ENCODE assay signal across 8 mouse cellular contexts in the genomic region with DNA sequence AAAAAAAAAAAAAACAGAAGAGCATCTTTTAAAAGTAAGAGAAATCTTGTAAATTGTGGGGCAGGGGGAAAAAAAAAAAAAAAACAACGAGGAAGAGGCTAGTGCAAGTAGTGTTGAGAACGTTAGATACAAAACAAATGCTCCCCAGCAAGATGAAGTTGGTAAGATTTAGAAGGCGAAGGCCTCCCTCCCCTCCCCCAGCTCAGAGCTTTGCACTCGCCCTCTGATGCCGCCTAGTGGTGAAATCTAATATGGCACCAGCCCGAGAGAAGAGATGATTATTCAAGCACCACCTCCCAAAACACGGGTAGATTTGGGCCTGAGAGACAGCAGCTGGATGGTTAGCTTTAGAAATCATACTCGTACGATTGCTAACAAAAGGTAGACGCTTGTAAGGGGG. TPM values are rescaled to one million over a fixed set of nuclear protein-coding genes. Genes with fewer than 3 reads are reported as not detected.
DNase-seq lines count a peak whose midpoint lies in the region; ATAC-seq and TF ChIP-seq lines count a peak whose summit lies in the region.
"Had no signal": no experiment of that assay in that cellular context is flagged by ENCODE, and none has a peak within 500 bp of the region (broad histone marks: within the 10 kb centered on the region; RNA-seq: fewer than 3 reads in every experiment).

No protein-coding gene starts in this region.

- no peak for ATAC-seq in intestine, embryonic 14.5 days (replicated peaks; ENCODE audit: low FRiP score, low TSS enrichment, low read depth)

- H3K4me3 ChIP-seq in intestine, embryonic 14.5 days (ENCODE audit: low read depth, low read length) = no peak overlapping the region
- peak overlapping the region; percentile 11; the same call in 1 of the 2 replicates for H3K4me3 ChIP-seq in midbrain, embryonic 10.5 days
- no peak overlapping the region for H3K4me3 ChIP-seq in small intestine, adult 2 months (ENCODE audit: low read depth, low read length)
- H3K4me3 ChIP-seq: myocyte had no signal

- H3K27me3 ChIP-seq in intestine, embryonic 14.5 days (replicated peaks; ENCODE audit: control insufficient read depth, insufficient read depth, low read length) = no peaks in the 10 kb centered on the region
- peaks cover 8% of the 10 kb centered on the region; the same call in 1 of the 2 replicates for H3K27me3 ChIP-seq in midbrain, embryonic 10.5 days (ENCODE audit: low read depth, poor library complexity, severe bottlenecking)
- H3K27me3 ChIP-seq in small intestine, adult 2 months (ENCODE audit: control insufficient read depth, insufficient read depth, low read length) = no peaks in the 10 kb centered on the region

- TF ChIP-seq CTCF in small intestine, adult 2 months (IDR thresholded peaks at IDR 0.05; ENCODE audit: extremely low read depth, insufficient read length, insufficient replicate concordance, low read depth, low read length) = peak; percentile 83; the same call in 1 of the 2 replicates

- H3K4me1 ChIP-seq in intestine, embryonic 14.5 days (replicated peaks; ENCODE audit: control insufficient read depth, insufficient read depth, low read length) = peaks cover 11% of the 10 kb centered on the region; the same call in 1 of the 2 replicates
- peaks cover 37% of the 10 kb centered on the region for H3K4me1 ChIP-seq in midbrain, embryonic 10.5 days
- H3K4me1 ChIP-seq in small intestine, adult 2 months (ENCODE audit: control insufficient read depth, insufficient read depth, insufficient read length, low read length) = no peaks in the 10 kb centered on the region

- 3% methylated on average over 10 of the region's 10 CpGs for WGBS in intestine, embryonic 14.5 days
- 2% methylated on average over 10 of the region's 10 CpGs for WGBS in midbrain, embryonic 10.5 days
- 4% methylated on average over 10 of the region's 10 CpGs for WGBS in small intestine, adult 2 months

- H3K9me3 ChIP-seq in intestine, embryonic 14.5 days (ENCODE audit: control insufficient read depth, low read length) = no peaks in the 10 kb centered on the region
- H3K9me3 ChIP-seq in midbrain, embryonic 10.5 days (replicated peaks) = no peaks in the 10 kb centered on the region

- H3K27ac ChIP-seq in intestine, embryonic 14.5 days (ENCODE audit: low read depth) = no peak overlapping the region
- H3K27ac ChIP-seq in midbrain, embryonic 10.5 days (replicated peaks) = peak overlapping the region; percentile 77
- H3K27ac ChIP-seq in small intestine, adult 2 months (ENCODE audit: insufficient read depth, low read depth, low read length) = no peak overlapping the region

- no peak overlapping the region for H3K4me2 ChIP-seq in intestine, embryonic 14.5 days (ENCODE audit: low read length)

- H3K36me3 ChIP-seq in intestine, embryonic 14.5 days (ENCODE audit: control insufficient read depth, insufficient read depth, low read length) = no peaks in the 10 kb centered on the region
- no peaks in the 10 kb centered on the region for H3K36me3 ChIP-seq in midbrain, embryonic 10.5 days
- H3K36me3 ChIP-seq in small intestine, adult 2 months (ENCODE audit: control insufficient read depth, insufficient read depth, low read length) = no peaks in the 10 kb centered on the region

- no peak for TF ChIP-seq POLR2A in small intestine, adult 2 months (IDR thresholded peaks at IDR 0.05; ENCODE audit: low read depth, low read length)

- H3K9ac ChIP-seq in intestine, embryonic 14.5 days (ENCODE audit: low read length) = no peak overlapping the region

- DNase-seq in adrenal gland, postnatal 36 days = peak; percentile 85 to 91
- peak; percentile 94 for DNase-seq in embryo, embryonic 10.5 days (ENCODE audit: low spot score)
- peak; percentile 75 to 89 for DNase-seq in gastrocnemius, postnatal 4 days (ENCODE audit: low spot score in 2 of 2)
- DNase-seq in intestine, embryonic 14.5 days (ENCODE audit: low spot score) = peak; percentile 98
- peak; percentile 76 to 90 for DNase-seq in left cerebral cortex, adult 8-10 months (ENCODE audit: low spot score in 2 of 2)
- DNase-seq in midbrain, embryonic 10.5 days (ENCODE audit: low spot score) = peak; percentile 85

RNA-seq across cellular contexts. Expression of a gene that starts 22.1 kb away (rescaled TPM):
- 1 to 10 TPM; 7.5 to 8.5 TPM for total RNA-seq in adrenal gland, postnatal 36 days (2021)
- 10 to 100 TPM; 11.4 to 12.7 TPM for total RNA-seq in gastrocnemius, postnatal 4 days (2021)
- 13.1 and 15.5 TPM in 2 replicates for polyA plus RNA-seq in intestine, embryonic 14.5 days (2014; fragmentation: Nextera tagmentation; extraction: Ambion mirVana)
- 100 to 1,000 TPM; 130 to 157 (median 149) TPM for total RNA-seq in left cerebral cortex, adult 8-10 months (2022)
- polyA plus RNA-seq in midbrain, embryonic 10.5 days (2016; fragmentation: Nextera tagmentation; extraction: Ambion mirVana) = 3.0 and 5.7 TPM in 2 replicates
- polyA plus RNA-seq in small intestine, adult 2 months (2012; rRNA removed) = 1.2 and 1.6 TPM in 2 replicates

Comparison
In these comparisons a context has a peak if more than half of its experiments do, and no peak if none do; other contexts are left out.
1. RNA of a gene that starts 22.1 kb away (total RNA-seq): 130 to 157 TPM in left cerebral cortex, adult 8-10 months; 11.4 to 12.7 TPM in gastrocnemius, postnatal 4 days and 7.5 to 8.5 TPM in adrenal gland, postnatal 36 days; every median in the first group is over 4 times any median in the second.
2. Peak in every context shown above with its lines, with median percentiles within 50 percentile points of each other: DNase-seq.